Mouse (Mus musculus) B cell, adult 2 months (primary cell): ENCODE results near the gene Slit1.

Experiments used
- DNase-seq, 2 experiments: peaks; one replicate each; pipeline ENCODE4 v3.0.0; 2022

The Slit1 gene

DNA sequence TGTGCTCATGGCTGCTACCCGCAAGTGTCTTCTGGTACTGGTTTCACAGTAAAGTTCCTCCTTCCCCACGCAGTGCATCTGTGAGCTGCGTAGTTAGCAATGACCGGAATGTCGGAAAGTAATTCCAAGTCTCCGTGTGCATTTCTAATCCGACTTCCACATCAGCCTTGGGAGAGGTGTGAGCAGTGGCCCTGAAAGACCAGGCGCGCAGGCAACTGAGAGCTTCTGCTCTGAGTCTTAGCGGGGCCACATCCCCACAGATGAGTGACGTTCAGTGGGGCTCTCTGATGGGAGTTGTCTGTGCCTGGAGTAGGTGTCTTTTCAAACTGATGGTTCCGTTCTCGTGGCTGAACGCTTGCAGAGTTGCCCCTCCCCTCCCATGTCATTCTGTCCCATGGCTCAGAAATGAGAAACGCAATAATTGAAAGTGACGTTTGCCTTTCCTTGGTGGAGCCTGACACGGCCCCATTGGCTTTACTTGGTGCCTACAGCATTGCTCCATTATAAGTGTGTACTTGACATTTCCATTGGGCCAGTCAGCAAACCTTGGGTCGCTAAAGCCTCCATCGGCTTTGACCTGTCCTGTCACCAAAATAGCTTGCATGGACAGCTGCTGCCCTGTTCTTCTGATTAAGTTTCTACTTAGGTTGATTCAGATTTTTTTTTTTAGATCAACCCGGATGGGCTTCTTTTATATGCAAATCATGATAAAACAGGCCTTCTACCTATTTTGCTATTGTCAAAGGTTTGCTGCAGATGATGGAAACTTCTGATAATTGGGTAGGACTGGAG is 155.8 kb downstream of the Slit1 start:
- DNase-seq = no peak

- DNase-seq = no peak
Measured at GRCm38 (mm10) chr19:41586752-41587151, 156.7 kb downstream of the Slit1 start.

- DNase-seq = no peak
Measured at GRCm38 (mm10) chr19:41582918-41583514, 160.4 kb downstream of the Slit1 start.

- DNase-seq = no peak
Measured at GRCm38 (mm10) chr19:41581706-41582420, 161.6 kb downstream of the Slit1 start, which contains the start of gene Gm340. Gm340 (plus strand) TSS chr19:41582370.

GRCm38 (mm10) chr19:41579311-41579920 is 164.0 kb downstream of the Slit1 start:
- no peak for DNase-seq

- DNase-seq = no peak
Measured at GRCm38 (mm10) chr19:41577576-41577975, 165.9 kb downstream of the Slit1 start.

GRCm38 (mm10) chr19:41573700-41574099 is 169.8 kb downstream of the Slit1 start:
- DNase-seq = no peak

DNA sequence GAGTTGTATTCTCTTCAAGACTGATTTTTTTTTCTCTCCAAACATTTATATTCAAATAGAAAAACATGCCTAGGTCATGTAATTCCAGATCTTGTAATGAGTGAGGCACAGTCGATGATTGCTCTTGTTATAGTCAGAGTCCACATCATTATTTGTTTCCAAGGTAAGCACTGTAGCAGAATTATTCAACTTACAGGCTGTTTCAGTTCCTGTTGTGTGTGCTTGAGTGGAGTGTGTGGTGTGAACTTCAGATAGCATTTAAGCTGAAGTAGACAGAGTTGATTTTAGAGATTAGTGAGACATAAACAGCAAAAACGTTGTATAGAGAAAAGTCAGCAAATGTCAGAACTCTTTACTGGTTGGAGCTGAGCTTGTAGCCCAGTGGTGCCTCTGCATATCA is 174.7 kb downstream of the Slit1 start:
- DNase-seq = no peak

DNA sequence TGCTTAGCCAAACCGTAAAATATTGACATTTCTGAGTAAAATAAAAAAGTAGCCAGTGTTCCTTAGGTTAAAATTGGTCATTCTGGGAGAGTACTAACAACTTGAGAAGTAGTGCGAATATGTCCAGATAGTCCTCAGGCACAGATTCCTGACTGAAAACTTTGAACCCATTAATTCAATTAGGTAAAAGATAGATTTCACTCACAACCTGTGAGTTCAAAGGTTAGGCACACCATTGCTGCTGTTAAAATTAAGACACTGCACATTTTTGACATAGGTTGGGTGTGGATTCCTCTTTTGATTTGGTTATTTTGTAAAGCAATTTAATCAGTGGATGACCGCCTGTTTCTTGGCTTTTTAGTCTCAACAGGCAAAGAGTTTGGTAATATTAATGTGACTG is 182.6 kb downstream of the Slit1 start:
- DNase-seq = no peak

DNA sequence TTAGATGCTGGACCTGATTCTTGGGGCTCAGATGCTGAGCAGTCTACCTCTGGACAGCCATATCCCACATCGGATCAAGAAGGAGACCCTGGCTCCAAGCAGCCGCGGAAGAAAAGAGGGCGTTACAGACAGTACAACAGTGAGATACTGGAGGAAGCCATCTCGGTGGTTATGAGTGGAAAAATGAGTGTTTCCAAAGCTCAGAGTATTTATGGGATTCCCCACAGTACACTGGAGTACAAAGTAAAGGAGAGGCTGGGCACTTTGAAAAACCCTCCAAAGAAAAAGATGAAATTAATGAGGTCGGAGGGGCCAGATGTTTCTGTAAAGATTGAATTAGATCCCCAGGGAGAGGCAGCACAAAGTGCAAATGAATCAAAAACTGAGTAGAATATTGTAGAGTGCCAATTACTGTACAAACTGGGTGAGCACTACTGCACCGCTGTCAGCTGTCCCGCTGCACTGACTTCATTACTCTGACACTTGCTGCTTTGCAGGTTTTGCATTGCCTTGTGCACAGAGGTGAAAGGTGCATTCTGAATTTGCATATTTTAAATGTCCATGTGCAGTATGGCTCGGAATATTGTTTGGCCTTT is 184.5 kb downstream of the Slit1 start:
- DNase-seq = no peak

- no peak for DNase-seq
Measured at GRCm38 (mm10) chr19:41557491-41557890, 186.0 kb downstream of the Slit1 start.

- no peak for DNase-seq
Measured at GRCm38 (mm10) chr19:41556981-41557380, 186.5 kb downstream of the Slit1 start.
